Mouse (Mus musculus) olfactory bulb, adult 2 months (tissue): ENCODE measurements around the gene Mettl7a3.

Source experiments
- CTCF ChIP-seq: fragments of 200-500 bp; IDR thresholded peaks from 2 replicates; pipeline ENCODE4 v1.5.1; 2012; ENCODE audit warnings: low read depth, mild to moderate bottlenecking, low read length, moderate library complexity; ENCODE audit not compliant: insufficient read depth
- POLR2A ChIP-seq: fragments of 200-500 bp; IDR thresholded peaks from 2 replicates; pipeline ENCODE4 v1.6.1; 2012; ENCODE audit warnings: mild to moderate bottlenecking, low read depth, low read length, moderate library complexity; ENCODE audit not compliant: insufficient read depth

DNA sequence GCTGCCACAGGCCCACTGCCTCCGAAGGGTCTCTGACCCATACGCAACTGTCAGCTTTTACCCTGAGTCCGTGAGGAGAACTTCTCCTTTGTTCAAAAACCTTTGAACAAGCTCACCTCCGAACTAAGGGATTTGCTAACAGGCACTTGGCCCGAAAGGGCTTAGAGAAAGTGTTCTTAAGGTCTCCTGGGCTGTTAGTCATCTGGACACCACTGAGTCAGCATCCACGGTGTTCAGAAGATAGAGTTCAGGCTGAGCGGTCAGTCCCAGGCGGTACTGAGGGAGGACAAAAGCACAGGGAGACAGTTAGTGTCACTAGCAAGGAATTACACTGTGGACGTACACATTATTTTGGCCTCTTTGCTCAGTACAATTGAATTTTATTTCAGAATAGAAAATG is 54.2 kb downstream of the Mettl7a3 start:
- TF ChIP-seq CTCF (no peak), POLR2A (no peak)
